In genomic region chr19:3903648-3904362, GRCm38 (mm10) we compare ENCODE assay signal across 13 mouse cellular contexts. TPM values are rescaled to one million over a fixed set of nuclear protein-coding genes. Genes with fewer than 3 reads are reported as not detected.
A peak's percentile ranks its signal among the peaks of the same experiment; 100 is the strongest.
DNase-seq lines count a peak whose midpoint lies in the region; ATAC-seq and TF ChIP-seq lines count a peak whose summit lies in the region.
"Had no signal": no experiment of that assay in that cellular context is flagged by ENCODE, and none has a peak within 500 bp of the region (broad histone marks: within the 10 kb centered on the region; RNA-seq: fewer than 3 reads in every experiment).

No protein-coding gene starts in this region.

- H3K9me3 ChIP-seq in heart, embryonic 12.5 days (replicated peaks): no peaks in the 10 kb centered on the region
- H3K9me3 ChIP-seq in lung, embryonic 14.5 days (ENCODE audit: low read depth, low read length): no peaks in the 10 kb centered on the region
- no peaks in the 10 kb centered on the region for H3K9me3 ChIP-seq in limb, embryonic 10.5 days (replicated peaks)
- H3K9me3 ChIP-seq in stomach, postnatal 0 days (ENCODE audit: control insufficient read depth, low read length): no peaks in the 10 kb centered on the region

- TF ChIP-seq POLR2A in cerebellum, adult 2 months (IDR thresholded peaks at IDR 0.05; ENCODE audit: borderline replicate concordance, insufficient read depth, low read length): no peak

- H3K9ac ChIP-seq in heart, embryonic 12.5 days: no peak overlapping the region
- no peak overlapping the region for H3K9ac ChIP-seq in lung, embryonic 14.5 days
- H3K9ac ChIP-seq in stomach, postnatal 0 days (ENCODE audit: low read length): no peak overlapping the region

- peaks cover 39% of the 10 kb centered on the region for H3K4me1 ChIP-seq in heart, embryonic 12.5 days (replicated peaks)
- H3K4me1 ChIP-seq in lung, embryonic 14.5 days (ENCODE audit: insufficient read depth): peaks cover 25% of the 10 kb centered on the region
- peaks cover 42% of the 10 kb centered on the region for H3K4me1 ChIP-seq in limb, embryonic 10.5 days
- H3K4me1 ChIP-seq in cerebellum, adult 2 months (ENCODE audit: control insufficient read depth, insufficient read depth, low read length): no peaks in the 10 kb centered on the region
- H3K4me1 ChIP-seq in stomach, postnatal 0 days (replicated peaks; ENCODE audit: control insufficient read depth, insufficient read depth): peaks cover 14% of the 10 kb centered on the region; the same call in 1 of the 2 replicates

- 76% methylated on average over 25 of the region's 25 CpGs for whole genome bisulfite sequencing in heart, embryonic 12.5 days
- 70% methylated on average over 25 of the region's 25 CpGs for WGBS in lung, embryonic 14.5 days
- WGBS in limb, embryonic 10.5 days: 65% methylated on average over 25 of the region's 25 CpGs
- WGBS in cerebellum, adult 2 months: 71% methylated on average over 25 of the region's 25 CpGs
- 75% methylated on average over 25 of the region's 25 CpGs for WGBS in stomach, postnatal 0 days

- no peak for TF ChIP-seq EP300 in stomach, postnatal 0 days (optimal IDR thresholded peaks at IDR 0.05)

- 0 out of 2 replicates have a peak overlapping the region, but pooled peaks have one; percentile 79 for H3K4me2 ChIP-seq in heart, embryonic 12.5 days
- peak overlapping the region; percentile 92; the same call in 1 of the 2 replicates for H3K4me2 ChIP-seq in lung, embryonic 14.5 days
- no peak overlapping the region for H3K4me2 ChIP-seq in stomach, postnatal 0 days (replicated peaks; ENCODE audit: low read depth)
- H3K4me2 ChIP-seq: midbrain, embryonic 11.5 days had no signal

- DNase-seq in heart, postnatal 4 days: no peak
- no peak for DNase-seq in lung, embryonic 14.5 days
- DNase-seq in lung, postnatal 10 days: no peak
- peak; percentile 38 for DNase-seq in ES-CJ7 (ENCODE audit: low read depth, low spot score)
- no peak for DNase-seq in limb, embryonic 10.5 days (ENCODE audit: low spot score)
- no peak for DNase-seq in cerebellum, adult 2 months
- DNase-seq in stomach, postnatal 0 days (ENCODE audit: low spot score): no peak
- DNase-seq: adrenal gland, postnatal 25 days; cerebellum, adult 18-20 months; kidney, postnatal 10 days; layer of hippocampus, postnatal 36 days had no signal

- TF ChIP-seq CTCF in lung, embryonic 14.5 days (IDR thresholded peaks at IDR 0.05; ENCODE audit: low read depth): no peak
- TF ChIP-seq CTCF in cerebellum, adult 2 months (IDR thresholded peaks at IDR 0.05; ENCODE audit: borderline replicate concordance, insufficient read depth, low read depth, low read length): no peak
- TF ChIP-seq CTCF in stomach, postnatal 0 days (IDR thresholded peaks at IDR 0.05; ENCODE audit: low read depth): no peak

- H3K27ac ChIP-seq in heart, embryonic 12.5 days (ENCODE audit: poor library complexity, severe bottlenecking): no peak overlapping the region
- H3K27ac ChIP-seq in lung, embryonic 14.5 days (ENCODE audit: low read depth): no peak overlapping the region
- peak overlapping the region; percentile 86; the same call in 1 of the 2 replicates for H3K27ac ChIP-seq in limb, embryonic 10.5 days
- H3K27ac ChIP-seq in cerebellum, adult 2 months (ENCODE audit: insufficient read depth, low read length): no peak overlapping the region
- H3K27ac ChIP-seq in stomach, postnatal 0 days (replicated peaks): no peak overlapping the region

- ATAC-seq in heart, embryonic 12.5 days (ENCODE audit: insufficient number of reproducible peaks, low FRiP score): no peak
- no peak for ATAC-seq in lung, embryonic 14.5 days (ENCODE audit: insufficient read depth)
- no peak for ATAC-seq in stomach, postnatal 0 days (ENCODE audit: low FRiP score, low TSS enrichment)

- no peak overlapping the region for H3K4me3 ChIP-seq in heart, embryonic 12.5 days
- no peak overlapping the region for H3K4me3 ChIP-seq in lung, embryonic 14.5 days (ENCODE audit: low read depth, low read length)
- no peak overlapping the region for H3K4me3 ChIP-seq in limb, embryonic 10.5 days
- no peak overlapping the region for H3K4me3 ChIP-seq in cerebellum, adult 2 months (replicated peaks; ENCODE audit: insufficient read depth, low read depth, low read length)
- no peak overlapping the region for H3K4me3 ChIP-seq in stomach, postnatal 0 days (ENCODE audit: low read depth, low read length)

- no peaks in the 10 kb centered on the region for H3K27me3 ChIP-seq in heart, embryonic 12.5 days (replicated peaks)
- H3K27me3 ChIP-seq in lung, embryonic 14.5 days (ENCODE audit: insufficient read depth, low read length): no peaks in the 10 kb centered on the region
- H3K27me3 ChIP-seq in limb, embryonic 10.5 days (ENCODE audit: low read depth, poor library complexity, severe bottlenecking): no peaks in the 10 kb centered on the region
- no peaks in the 10 kb centered on the region for H3K27me3 ChIP-seq in cerebellum, adult 2 months (ENCODE audit: control insufficient read depth, insufficient read depth, low read length)
- H3K27me3 ChIP-seq in stomach, postnatal 0 days (ENCODE audit: control insufficient read depth, insufficient read depth, low read length): no peaks in the 10 kb centered on the region

- H3K36me3 ChIP-seq in heart, embryonic 12.5 days: peaks cover 52% of the 10 kb centered on the region
- peaks cover 45% of the 10 kb centered on the region for H3K36me3 ChIP-seq in lung, embryonic 14.5 days (ENCODE audit: insufficient read depth)
- peaks cover 52% of the 10 kb centered on the region for H3K36me3 ChIP-seq in limb, embryonic 10.5 days
- H3K36me3 ChIP-seq in stomach, postnatal 0 days (ENCODE audit: control insufficient read depth, insufficient read depth, low read length): peaks cover 26% of the 10 kb centered on the region

RNA-seq across cellular contexts. Expression of gene Tcirg1, which starts 3.1 kb away (rescaled TPM):
- polyA plus RNA-seq in heart, embryonic 12.5 days (2016; fragmentation: Nextera tagmentation; extraction: Ambion mirVana): 22.3 and 26.1 TPM in 2 replicates
- total RNA-seq in heart, postnatal 4 days (2021): 10 to 100 TPM; 19.2 to 22.9 TPM
- polyA plus RNA-seq in lung, embryonic 14.5 days (2014; fragmentation: Nextera tagmentation; extraction: Ambion mirVana): 31.7 and 36.0 TPM in 2 replicates
- 27.9 and 39.4 TPM in 2 replicates for polyA plus RNA-seq in limb, embryonic 10.5 days (2016; fragmentation: Nextera tagmentation; extraction: Ambion mirVana)
- 29.9 and 32.3 TPM in 2 replicates for polyA plus RNA-seq in cerebellum, adult 2 months (2012; rRNA removed)
- polyA plus RNA-seq in stomach, postnatal 0 days (2015; fragmentation: Nextera tagmentation; extraction: Ambion mirVana): 17.4 and 21.8 TPM in 2 replicates

RNA-seq across cellular contexts. Expression of gene Ndufs8, which starts 8.8 kb away (rescaled TPM):
- 298 and 324 TPM in 2 replicates for polyA plus RNA-seq in heart, embryonic 12.5 days (2016; fragmentation: Nextera tagmentation; extraction: Ambion mirVana)
- total RNA-seq in heart, postnatal 4 days (2021): 100 to 1,000 TPM; 290 to 307 TPM
- polyA plus RNA-seq in lung, embryonic 14.5 days (2014; fragmentation: Nextera tagmentation; extraction: Ambion mirVana): 326 and 335 TPM in 2 replicates
- 249 and 273 TPM in 2 replicates for polyA plus RNA-seq in limb, embryonic 10.5 days (2016; fragmentation: Nextera tagmentation; extraction: Ambion mirVana)
- 363 and 369 TPM in 2 replicates for polyA plus RNA-seq in cerebellum, adult 2 months (2012; rRNA removed)
- polyA plus RNA-seq in stomach, postnatal 0 days (2015; fragmentation: Nextera tagmentation; extraction: Ambion mirVana): 277 and 284 TPM in 2 replicates

RNA-seq across cellular contexts. Expression of gene Aldh3b1, which starts 25.8 kb away (rescaled TPM):
- 2.0 and 2.3 TPM in 2 replicates for polyA plus RNA-seq in heart, embryonic 12.5 days (2016; fragmentation: Nextera tagmentation; extraction: Ambion mirVana)
- total RNA-seq in heart, postnatal 4 days (2021): 1 to 10 TPM; 1.6 to 1.9 TPM
- 3.0 and 3.6 TPM in 2 replicates for polyA plus RNA-seq in lung, embryonic 14.5 days (2014; fragmentation: Nextera tagmentation; extraction: Ambion mirVana)
- polyA plus RNA-seq in limb, embryonic 10.5 days (2016; fragmentation: Nextera tagmentation; extraction: Ambion mirVana): 0.20 and 0.33 TPM in 2 replicates
- polyA plus RNA-seq in cerebellum, adult 2 months (2012; rRNA removed): 7.0 and 8.0 TPM in 2 replicates
- polyA plus RNA-seq in stomach, postnatal 0 days (2015; fragmentation: Nextera tagmentation; extraction: Ambion mirVana): 1.8 and 2.2 TPM in 2 replicates

RNA-seq across cellular contexts. Expression of gene Unc93b1, which starts 31.2 kb away (rescaled TPM):
- polyA plus RNA-seq in heart, embryonic 12.5 days (2016; fragmentation: Nextera tagmentation; extraction: Ambion mirVana): 7.8 and 8.9 TPM in 2 replicates
- 10 to 100 TPM; 15.1 to 15.4 TPM for total RNA-seq in heart, postnatal 4 days (2021)
- polyA plus RNA-seq in lung, embryonic 14.5 days (2014; fragmentation: Nextera tagmentation; extraction: Ambion mirVana): 13.3 and 14.8 TPM in 2 replicates
- polyA plus RNA-seq in limb, embryonic 10.5 days (2016; fragmentation: Nextera tagmentation; extraction: Ambion mirVana): 5.4 and 6.7 TPM in 2 replicates
- polyA plus RNA-seq in cerebellum, adult 2 months (2012; rRNA removed): 14.3 and 14.5 TPM in 2 replicates
- polyA plus RNA-seq in stomach, postnatal 0 days (2015; fragmentation: Nextera tagmentation; extraction: Ambion mirVana): 17.4 and 19.7 TPM in 2 replicates

RNA-seq across cellular contexts. Expression of gene Chka, which starts 52.2 kb away (rescaled TPM):
- polyA plus RNA-seq in heart, embryonic 12.5 days (2016; fragmentation: Nextera tagmentation; extraction: Ambion mirVana): 30.1 and 36.1 TPM in 2 replicates
- total RNA-seq in heart, postnatal 4 days (2021): 10 to 100 TPM; 16.8 to 16.9 TPM
- polyA plus RNA-seq in lung, embryonic 14.5 days (2014; fragmentation: Nextera tagmentation; extraction: Ambion mirVana): 54.0 and 63.0 TPM in 2 replicates
- polyA plus RNA-seq in limb, embryonic 10.5 days (2016; fragmentation: Nextera tagmentation; extraction: Ambion mirVana): 48.5 and 50.0 TPM in 2 replicates
- polyA plus RNA-seq in cerebellum, adult 2 months (2012; rRNA removed): 118 and 132 TPM in 2 replicates
- 21.2 and 24.2 TPM in 2 replicates for polyA plus RNA-seq in stomach, postnatal 0 days (2015; fragmentation: Nextera tagmentation; extraction: Ambion mirVana)
